Mouse (Mus musculus): ENCODE results near the gene Gna15. TPM values are rescaled to one million over a fixed set of nuclear protein-coding genes. Genes with fewer than 3 reads are reported as not detected.

Gene Gna15
- total RNA-seq, 2 experiments from 2014 or later, result 2.6 TPM; not detected in 1

DNA sequence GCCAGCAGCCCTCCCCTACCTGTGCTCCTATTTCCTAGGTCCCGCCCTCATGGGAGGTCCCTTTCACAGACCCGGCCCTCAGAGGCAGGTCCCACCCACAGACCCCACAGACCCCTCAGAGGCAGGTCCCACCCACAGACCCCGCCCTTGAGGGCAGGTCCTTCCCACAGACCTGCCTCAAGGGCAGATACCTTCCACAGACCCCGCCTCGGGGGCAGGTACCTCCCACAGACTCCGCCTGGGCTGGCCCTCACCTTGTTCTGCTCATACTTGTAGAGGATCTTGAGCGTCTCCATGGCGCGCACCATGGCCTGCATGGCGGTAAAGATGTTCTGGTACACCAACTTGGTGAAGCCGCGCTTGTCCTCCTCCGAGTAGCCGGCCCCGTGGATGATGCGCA, 10.8 kb upstream of the Gna15 start:
- ATAC-seq (replicated peaks; ENCODE audit: low FRiP score, poor library complexity, severe bottlenecking), result no peak

DNA sequence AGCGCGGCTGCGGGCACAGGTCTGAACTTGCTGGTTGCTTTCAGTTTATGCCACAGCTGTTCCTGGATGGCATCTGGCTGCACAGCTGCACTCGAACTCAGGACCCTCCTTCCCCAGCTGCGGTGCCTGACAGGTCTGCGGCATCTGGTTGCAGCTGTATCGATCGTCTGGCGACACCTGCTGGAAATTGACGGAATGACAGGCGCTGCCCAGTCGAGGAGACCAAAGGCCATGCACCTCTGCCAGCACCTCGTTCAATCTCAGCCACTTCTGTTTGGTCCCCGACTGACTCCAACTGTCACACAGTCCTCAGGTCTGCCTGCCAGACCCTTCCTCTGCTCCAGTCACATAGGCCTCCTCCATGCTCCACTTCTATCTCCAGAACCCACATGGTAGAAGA, 2.8 kb upstream of the Gna15 start:
- ATAC-seq (replicated peaks; ENCODE audit: low FRiP score, poor library complexity, severe bottlenecking), result peak; percentile 72

DNA sequence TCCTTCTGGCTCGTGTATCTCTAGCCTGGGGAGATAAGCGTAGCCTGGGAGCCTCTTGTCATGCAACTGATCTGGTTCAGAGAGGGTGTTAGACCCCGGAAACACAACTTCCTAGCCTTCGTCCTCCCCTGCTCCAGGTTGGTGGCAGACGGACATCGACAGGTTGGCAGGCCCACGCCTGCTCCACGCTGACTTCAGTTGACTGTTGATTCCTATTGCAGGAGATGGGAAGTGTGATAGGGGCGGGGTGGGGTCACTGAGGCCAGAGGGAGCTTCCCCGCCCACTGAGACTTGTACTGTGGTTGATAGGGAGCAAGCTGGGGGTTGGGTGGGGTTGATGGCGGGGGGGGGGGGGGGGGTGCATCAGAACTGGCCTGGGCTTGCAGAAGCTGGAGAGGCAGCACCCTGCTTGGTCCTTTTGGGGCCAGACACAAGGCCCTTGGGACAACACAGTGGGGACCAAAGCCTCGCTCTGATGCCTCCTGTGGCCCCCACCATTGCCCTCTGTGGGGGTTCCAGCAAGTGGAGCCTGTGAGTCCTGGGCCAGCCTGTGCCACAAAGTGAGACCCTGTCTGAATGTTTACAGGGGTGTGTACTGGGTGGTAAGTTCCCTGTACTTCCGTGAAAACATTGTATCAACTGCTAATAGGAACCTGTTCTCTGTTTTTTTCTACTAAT, 1.1 kb upstream of the Gna15 start:
- ATAC-seq (replicated peaks; ENCODE audit: low FRiP score, poor library complexity, severe bottlenecking), result peak; percentile 64

DNA sequence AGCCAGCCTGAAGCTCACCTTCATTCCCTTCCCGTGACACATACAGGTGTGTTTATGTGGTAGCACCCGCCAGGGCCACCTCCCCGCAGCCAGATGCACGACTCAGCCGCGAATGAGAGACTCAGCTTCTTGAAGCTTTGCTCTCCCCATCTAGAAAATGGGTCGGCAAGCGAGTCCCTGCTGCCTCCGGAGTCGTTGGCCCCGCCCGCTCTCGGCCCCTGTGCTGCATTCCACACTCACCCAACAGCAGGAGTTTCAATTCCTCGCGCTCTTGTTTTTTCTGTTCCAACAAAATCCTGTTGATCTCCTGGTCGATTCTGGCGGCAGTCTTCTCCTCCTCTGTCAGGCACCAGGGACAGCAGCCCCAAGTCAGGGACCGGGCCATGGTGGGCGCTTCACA, 455 bp downstream of the Gna15 start:
- no peak for ATAC-seq (replicated peaks; ENCODE audit: low FRiP score, poor library complexity, severe bottlenecking)

DNA sequence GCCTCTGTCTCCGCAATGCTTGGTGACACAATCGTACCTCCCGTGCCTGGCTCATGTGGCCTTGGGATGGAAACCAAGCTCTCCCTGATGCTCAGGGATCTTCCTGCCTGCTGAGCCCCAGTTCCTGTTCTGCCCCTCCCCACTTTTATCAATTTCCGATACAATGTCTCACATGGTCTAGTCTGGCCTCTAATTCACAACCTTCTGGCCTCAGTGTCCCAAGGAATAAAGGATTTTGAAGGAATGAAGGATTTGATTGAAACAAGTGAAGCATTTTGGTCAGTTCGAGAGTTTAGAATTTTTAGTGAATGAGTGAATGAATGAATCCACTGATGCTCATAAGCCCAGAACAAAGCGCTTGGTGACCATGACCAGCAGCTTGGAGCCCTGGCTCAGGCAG, 883 bp downstream of the Gna15 start:
- no peak for ATAC-seq (replicated peaks; ENCODE audit: low FRiP score, poor library complexity, severe bottlenecking)

DNA sequence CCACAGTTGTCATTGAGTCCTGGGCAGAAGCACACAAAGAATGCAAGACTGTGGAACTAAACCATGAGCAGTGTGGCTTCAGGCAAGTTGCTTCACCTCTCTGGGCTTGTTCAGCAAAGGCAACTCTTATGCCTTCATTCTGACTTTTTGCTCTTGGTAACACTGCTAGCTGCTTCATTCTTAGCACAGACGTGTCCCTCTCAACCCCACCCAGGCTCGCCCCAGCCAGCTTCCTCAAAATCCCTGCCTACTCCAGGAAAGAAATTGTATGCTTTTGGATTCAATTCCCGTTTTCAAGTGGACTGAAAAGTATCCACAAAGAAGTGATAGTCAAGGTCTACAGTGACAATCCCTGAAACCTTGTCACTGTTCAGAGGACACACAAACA, 4.1 kb downstream of the Gna15 start:
- ATAC-seq (replicated peaks; ENCODE audit: low FRiP score, poor library complexity, severe bottlenecking), result no peak

DNA sequence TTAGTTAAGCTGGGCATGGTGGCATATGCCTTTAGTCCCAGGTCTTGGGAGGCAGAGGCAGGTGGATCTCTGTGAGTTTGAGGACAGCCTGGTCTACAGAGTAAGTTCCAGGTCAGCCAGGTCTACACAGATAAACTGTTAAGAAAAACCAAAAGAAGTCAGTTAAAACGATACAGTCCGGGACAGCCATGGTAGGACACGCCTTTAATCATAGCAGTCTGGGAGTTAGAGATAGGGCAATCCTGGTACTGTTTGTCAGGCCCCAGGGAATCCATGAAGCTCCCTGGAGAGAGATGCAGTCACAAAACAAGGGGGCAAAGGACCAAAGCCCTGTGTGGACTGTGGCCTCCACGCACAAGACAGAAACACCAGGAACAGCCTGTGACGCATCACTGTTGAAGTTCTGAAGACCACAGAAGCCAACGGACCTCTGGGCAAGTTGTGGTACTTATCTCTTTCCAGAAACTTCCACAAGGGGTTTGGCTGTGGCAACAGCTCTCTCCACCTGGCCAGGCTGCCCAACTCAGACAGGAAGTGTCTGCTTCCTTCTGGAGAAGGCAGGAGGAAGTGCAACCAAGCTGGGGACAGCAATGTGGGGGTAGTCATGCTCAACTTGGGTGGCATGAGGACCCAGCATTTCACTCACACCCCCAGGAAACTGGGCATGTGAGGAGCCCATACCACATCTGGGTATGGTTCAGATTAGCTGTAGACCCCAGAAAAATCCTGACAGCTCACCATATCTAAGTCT, 4.6 kb downstream of the Gna15 start:
- 0 out of 2 replicates have a peak, but pooled peaks have one; percentile 39 for ATAC-seq (replicated peaks; ENCODE audit: low FRiP score, poor library complexity, severe bottlenecking)

DNA sequence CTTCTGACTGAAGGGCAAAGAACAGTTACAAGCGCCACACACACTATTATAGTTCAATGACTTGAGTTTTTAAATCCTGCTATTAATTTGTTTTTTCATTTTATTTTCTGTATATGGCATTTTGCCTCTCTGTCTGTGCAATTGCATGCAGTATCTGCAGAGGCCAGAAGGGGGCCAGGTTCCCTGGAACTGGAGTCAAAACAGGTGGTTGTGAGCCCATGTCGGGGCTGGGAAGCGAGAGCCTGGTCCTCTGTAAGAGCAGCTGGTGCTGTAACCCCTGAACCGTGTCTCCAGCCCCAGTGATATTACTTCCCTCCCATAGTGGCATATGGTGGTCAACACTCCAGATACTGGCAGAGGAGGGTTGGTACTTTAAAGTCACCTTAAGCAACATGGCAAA, 5.5 kb downstream of the Gna15 start:
- peak; percentile 75 for ATAC-seq (replicated peaks; ENCODE audit: low FRiP score, poor library complexity, severe bottlenecking)

DNA sequence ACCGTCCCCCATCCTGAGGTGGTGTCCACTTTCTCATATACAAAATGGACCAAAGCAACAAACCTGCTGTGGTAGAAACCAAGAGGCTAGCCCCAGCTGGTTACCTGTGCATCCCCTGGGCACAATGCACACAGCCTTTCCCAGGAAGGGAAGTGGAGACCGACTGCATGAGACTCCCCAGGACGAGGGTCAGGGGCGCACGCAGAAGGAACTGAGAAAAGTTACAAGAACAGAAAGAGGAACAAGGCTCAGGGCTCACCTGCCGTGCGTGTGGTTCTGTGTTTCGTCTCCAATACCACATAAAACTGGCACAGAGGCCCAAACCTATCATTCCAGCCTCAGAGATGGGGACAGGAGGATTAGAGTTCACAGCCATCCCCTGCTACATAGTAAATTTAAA, 6.8 kb downstream of the Gna15 start:
- no peak for ATAC-seq (replicated peaks; ENCODE audit: low FRiP score, poor library complexity, severe bottlenecking)

DNA sequence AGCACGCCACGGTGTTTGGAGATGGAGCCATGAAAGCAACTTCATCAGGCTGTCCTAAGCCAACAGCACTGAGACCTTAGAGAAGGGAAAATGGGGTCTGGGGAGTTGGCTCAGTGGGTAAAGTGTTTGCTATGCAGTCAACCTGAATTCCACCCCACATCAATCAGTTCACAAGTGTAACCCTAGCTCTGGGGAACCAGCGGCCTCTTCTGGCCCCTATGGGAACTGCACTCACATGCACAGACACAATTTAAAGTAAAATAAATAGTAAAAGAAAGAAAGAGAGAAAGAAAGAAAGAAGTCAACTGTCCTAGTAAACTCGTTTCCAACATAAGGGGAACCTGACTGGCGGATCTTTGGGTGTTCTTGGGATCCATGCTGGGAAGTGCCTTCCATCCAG, 10.2 kb downstream of the Gna15 start:
- ATAC-seq (replicated peaks; ENCODE audit: low FRiP score, poor library complexity, severe bottlenecking), result no peak

DNA sequence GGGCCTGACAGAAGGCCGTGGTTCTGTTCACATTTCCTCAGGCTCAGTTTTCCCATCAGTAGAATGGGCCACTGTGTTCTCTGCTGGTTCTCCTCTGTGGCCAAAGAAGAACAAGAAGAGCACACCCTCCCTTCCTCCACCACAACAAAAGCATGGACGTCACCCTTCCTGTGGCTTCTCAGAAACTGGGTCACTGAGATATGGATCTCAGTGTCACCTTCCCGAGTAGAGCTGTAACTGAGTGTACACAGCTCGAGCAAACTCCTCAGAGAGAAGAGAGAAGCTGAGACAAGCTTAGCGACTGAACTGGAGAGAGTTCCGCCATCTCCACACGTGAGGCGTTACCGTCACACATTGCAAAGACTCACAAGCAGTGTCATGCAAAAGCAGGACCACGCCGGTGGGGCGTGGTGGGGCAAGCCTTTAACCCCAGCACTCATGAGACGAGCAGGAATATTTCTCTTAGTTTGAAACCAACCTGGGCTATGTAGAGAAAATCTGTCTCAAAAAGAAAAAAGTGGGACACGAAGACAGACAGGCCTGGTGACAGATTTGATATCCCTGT, 13.7 kb downstream of the Gna15 start:
- no peak for ATAC-seq (replicated peaks; ENCODE audit: low FRiP score, poor library complexity, severe bottlenecking)

DNA sequence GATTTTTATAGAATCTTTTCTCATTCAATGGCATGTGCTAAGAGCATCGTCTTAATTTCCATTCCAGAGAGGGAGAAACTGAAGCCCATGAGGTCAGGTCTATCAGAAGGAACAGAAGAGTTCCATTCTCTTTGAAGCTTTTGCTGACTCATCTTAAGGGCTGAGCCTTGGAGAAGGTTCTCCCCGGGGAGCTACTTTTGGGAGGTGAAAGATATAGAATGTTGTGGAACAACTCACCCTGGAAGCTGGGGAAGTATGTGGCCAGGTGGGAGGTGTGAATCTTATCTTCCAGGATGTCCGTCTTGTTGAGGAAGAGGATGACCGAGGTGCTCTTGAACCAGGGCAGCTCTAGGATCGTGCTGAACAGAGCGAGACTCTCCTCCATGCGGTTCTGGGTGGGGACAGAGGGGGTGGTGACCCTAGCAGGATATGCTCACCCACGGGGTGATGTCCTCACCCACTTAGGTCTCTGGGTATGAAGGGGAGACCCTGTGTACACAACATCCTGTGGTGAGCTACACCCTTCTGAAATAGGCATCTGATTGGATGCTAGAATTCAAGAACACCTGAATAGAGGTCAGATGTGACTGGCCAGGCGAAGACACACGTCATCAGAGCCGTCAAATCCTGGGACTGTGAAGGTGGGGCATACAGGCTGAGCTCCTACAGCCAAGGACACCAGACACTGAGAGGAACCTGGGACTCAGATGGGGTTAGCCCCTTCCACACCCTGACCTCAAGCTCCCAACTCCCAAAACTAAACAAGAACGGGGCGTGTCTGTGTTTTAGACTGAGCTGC, 16.1 kb downstream of the Gna15 start:
- ATAC-seq (replicated peaks; ENCODE audit: low FRiP score, poor library complexity, severe bottlenecking), result no peak

DNA sequence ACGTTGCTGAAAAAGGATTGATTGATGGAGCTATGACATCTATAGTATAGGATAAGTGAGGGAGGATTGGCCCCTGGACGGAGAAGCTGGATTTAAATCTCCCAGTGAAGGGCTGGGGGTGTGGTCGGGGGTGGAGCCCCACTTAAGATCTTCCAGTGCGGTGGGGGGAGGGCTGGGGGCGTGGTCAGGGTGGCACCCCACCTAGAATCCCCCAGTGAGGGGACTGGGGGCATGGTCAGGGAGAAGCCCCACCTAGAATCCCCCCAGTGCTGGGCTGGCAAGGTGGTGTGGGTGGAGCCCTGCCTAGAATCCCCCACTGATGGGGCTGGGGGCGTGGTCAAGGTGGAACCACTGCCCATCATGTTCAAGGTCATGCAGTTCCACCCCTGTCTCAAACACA, 16.9 kb downstream of the Gna15 start:
- ATAC-seq (replicated peaks; ENCODE audit: low FRiP score, poor library complexity, severe bottlenecking), result no peak

DNA sequence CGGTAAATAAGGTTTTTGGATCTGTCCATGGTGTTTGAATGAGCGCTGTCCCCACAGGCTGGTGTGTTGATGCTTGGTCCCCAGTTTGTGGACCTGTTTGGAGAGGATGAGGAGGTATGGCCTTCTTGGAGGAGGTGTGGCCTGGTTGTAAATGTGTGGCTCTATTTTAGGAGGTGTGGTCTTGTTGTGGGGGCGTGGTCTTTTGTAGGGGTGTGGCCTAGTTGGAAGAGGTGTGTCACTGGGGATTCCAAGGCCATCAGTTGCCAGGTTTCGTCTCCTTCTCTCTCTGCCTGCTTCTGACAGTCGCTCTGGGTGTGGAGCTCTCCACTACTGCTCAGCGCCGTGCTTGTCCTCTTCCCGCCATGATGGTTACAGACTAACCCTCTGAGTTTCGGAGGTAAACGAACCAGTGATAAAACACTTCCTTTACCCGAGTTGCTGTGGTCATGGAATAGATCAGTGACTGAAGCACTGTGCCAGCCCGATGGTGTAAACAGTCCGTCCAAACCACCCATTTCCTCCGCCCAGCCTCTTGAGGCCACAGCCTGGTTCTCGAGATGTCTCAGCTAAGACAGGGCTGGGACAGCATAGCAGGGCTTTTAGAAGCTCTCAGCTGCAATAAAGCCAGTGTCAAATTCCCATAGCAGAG, 18.9 kb downstream of the Gna15 start:
- no peak for ATAC-seq (replicated peaks; ENCODE audit: low FRiP score, poor library complexity, severe bottlenecking)

DNA sequence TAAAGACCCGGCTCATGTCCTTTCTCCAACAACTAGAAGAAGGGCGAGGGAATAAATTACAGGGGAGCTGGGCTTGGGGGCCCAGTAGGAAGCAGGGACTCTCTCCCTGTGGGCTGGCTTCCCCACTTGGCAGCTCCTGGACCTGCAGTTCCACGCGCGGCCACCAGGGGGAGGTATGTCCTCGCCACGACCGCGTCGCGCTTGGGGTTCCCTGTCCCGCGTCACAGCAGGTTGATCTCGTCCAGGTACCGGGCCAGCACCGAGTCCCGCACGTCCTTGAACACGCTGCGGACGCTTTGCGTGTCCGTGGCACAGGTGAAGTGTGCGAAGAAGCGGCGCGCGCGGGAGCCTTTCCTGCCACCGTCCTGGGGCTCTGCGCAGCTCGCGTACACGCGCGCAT, 21.4 kb downstream of the Gna15 start:
- ATAC-seq (replicated peaks; ENCODE audit: low FRiP score, poor library complexity, severe bottlenecking), result peak; percentile 76

DNA sequence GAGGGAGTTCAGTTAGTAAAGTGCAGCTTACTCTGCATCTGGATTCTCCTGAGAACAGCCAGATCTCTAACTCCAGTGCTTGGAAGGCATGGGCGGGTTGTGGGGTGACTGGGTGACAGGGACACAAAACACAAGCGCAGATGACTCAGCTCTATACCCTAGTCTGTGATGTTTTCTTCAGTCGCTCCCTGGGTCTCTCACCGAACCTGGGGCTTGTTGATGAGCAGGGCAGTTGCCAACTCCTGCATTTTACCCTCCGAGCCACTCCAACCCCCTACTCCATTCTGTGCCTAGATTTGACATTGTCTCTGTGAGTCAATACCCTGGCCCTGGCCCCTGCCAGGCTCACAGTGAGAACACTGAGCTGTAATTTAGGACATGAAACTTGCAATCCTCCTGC, 22.2 kb downstream of the Gna15 start:
- no peak for ATAC-seq (replicated peaks; ENCODE audit: low FRiP score, poor library complexity, severe bottlenecking)

DNA sequence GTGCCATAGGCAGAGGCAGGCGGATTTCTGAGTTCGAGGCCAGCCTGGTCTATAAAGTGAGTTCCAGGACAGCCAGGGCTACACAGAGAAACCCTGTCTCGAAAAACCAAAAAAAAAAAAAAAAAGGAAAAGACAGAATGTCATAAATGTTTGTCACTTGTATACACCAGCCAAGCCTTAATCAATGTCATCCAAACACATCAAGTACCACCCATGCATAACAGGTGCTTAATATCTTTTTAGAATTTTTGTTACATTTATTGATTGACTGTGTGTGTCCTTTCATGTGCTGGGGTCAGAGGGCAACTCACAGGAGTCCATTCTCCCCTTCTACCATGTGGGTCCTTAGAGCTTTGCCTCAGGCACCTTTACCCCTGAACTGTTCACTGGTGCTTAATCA, 24.0 kb downstream of the Gna15 start, which contains the start of gene S1pr4:
Gene S1pr4 (minus strand): TSS at position 101 of the 400 bp plus-strand sequence.
- ATAC-seq (replicated peaks; ENCODE audit: low FRiP score, poor library complexity, severe bottlenecking), result no peak

DNA sequence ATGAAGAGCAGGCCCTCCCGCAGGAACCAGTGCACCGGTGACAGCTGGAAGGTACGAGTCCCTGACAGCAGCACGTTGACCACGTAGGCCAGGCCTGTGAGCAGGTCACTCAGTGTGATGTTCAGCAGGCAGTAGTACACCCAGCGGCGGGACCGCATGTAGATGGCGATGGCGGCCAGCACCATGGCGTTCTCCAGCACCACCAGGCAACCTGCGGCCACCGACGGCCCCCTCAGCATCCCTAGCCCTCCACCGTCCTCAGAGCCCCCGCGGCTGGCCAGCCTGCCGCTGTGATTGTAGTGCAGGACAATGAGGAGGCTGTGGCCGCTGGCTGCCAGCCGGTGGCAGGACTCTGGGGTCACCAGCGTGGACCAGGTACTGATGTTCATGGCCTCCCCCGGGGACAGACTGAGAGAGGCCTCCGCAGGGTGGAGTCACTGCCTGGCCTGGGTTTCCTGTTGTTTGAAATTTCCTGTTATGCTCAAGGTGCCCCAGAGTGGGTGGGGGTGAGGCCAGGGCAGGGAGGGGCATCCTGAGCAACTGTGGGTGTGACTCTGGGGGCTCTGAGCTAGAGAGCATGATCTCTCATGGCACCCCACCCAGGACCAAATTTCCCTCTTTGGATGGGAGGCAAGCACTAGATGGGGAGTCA, 24.6 kb downstream of the Gna15 start:
- no peak for ATAC-seq (replicated peaks; ENCODE audit: low FRiP score, poor library complexity, severe bottlenecking)
